Mouse (Mus musculus): ENCODE data around the gene Lrch1.

GRCm38 (mm10) chr14:74849020-74849419 is 98.7 kb downstream of the Lrch1 start:
- TF ChIP-seq POLR2A (IDR thresholded peaks at IDR 0.05; ENCODE audit: control insufficient read depth in 1 of 2, insufficient read depth in 1 of 2, low read depth in 1 of 2, low read length in 2 of 2, poor library complexity in 1 of 2) (no peak), RCOR1 (IDR thresholded peaks at IDR 0.05; ENCODE audit: low read depth, low read length) (no peak), CTCF (IDR thresholded peaks at IDR 0.05 in 2 of 3, conservative IDR thresholded peaks at IDR 0.05 in 1 of 3; ENCODE audit: control insufficient read depth in 1 of 3, insufficient read depth in 1 of 3, low read depth in 2 of 3, low read length in 3 of 3, poor library complexity in 1 of 3, severe bottlenecking in 1 of 3) (no peak), EP300 (IDR thresholded peaks at IDR 0.05; ENCODE audit: low read depth in 1 of 2, low read length in 2 of 2) (no peak), ZKSCAN1 (IDR thresholded peaks at IDR 0.05; ENCODE audit: low read depth, low read length) (no peak), TAL1 (IDR thresholded peaks at IDR 0.05; ENCODE audit: low read length) (no peak), CHD2 (IDR thresholded peaks at IDR 0.05; ENCODE audit: low read length) (no peak), MXI1 (IDR thresholded peaks at IDR 0.05; ENCODE audit: low read depth, low read length) (no peak), CHD1 (IDR thresholded peaks at IDR 0.05; ENCODE audit: low read depth, low read length) (no peak), KAT2A (conservative IDR thresholded peaks at IDR 0.05; ENCODE audit: low read depth, low read length) (no peak), TBP (IDR thresholded peaks at IDR 0.05; ENCODE audit: low read depth, low read length) (no peak), USF1 (IDR thresholded peaks at IDR 0.05; ENCODE audit: low read depth, low read length) (no peak), E2F4 (IDR thresholded peaks at IDR 0.05; ENCODE audit: borderline replicate concordance, low read depth, low read length) (no peak), JUND (IDR thresholded peaks at IDR 0.05; ENCODE audit: low read depth, low read length) (no peak)
